Mouse (Mus musculus): ENCODE results near the gene Fgfr4. TPM values are rescaled to one million over a fixed set of nuclear protein-coding genes. Genes with fewer than 3 reads are reported as not detected.

Fgfr4 gene
- polyA plus RNA-seq (2015; fragmentation: Nextera tagmentation; extraction: Ambion mirVana), result 1.3 and 1.6 TPM in 2 replicates

- H3K9me3 ChIP-seq (ENCODE audit: control insufficient read depth, low read length), result no peaks in the 10 kb centered on the region
- H3K9ac ChIP-seq (ENCODE audit: low read depth, low read length), result peak within 1 kb of the TSS; percentile 69
- peaks cover 7% of the 10 kb centered on the region for H3K4me1 ChIP-seq (ENCODE audit: control insufficient read depth, insufficient read depth, low read depth, low read length)
- under 1% methylated on average over 51 of the region's 68 CpGs for WGBS
- ATAC-seq, result no peak; the same call in 1 of the 2 replicates
- no peak within 1 kb of the TSS for H3K27ac ChIP-seq (ENCODE audit: low read depth, low read length)
- peak within 1 kb of the TSS; percentile 59 for H3K4me3 ChIP-seq (ENCODE audit: low read length)
- no peaks in the 10 kb centered on the region for H3K36me3 ChIP-seq (ENCODE audit: control insufficient read depth, insufficient read depth, low read length)
- H3K27me3 ChIP-seq (replicated peaks; ENCODE audit: control insufficient read depth, insufficient read depth, low read length), result peaks cover 2% of the 10 kb centered on the region
- peak within 1 kb of the TSS; percentile 98 for H3K4me2 ChIP-seq (ENCODE audit: low read length)
These were observed at the start of gene Fgfr4 for GRCm38 (mm10) chr13:55152621-55153415. TSS of gene Fgfr4 (plus strand) at chr13:55152640.

GRCm38 (mm10) chr13:55103351-55103750 lies 49.1 kb upstream of the Fgfr4 start:
- Histone ChIP-seq H3K4me2 (ENCODE audit: low read length) (no peak overlapping the region), H3K9ac (ENCODE audit: low read depth, low read length) (no peak overlapping the region), H3K36me3 (ENCODE audit: control insufficient read depth, insufficient read depth, low read length) (no peaks in the 10 kb centered on the region), H3K4me3 (ENCODE audit: low read length) (no peak overlapping the region), H3K27me3 (replicated peaks; ENCODE audit: control insufficient read depth, insufficient read depth, low read length) (no peaks in the 10 kb centered on the region), H3K9me3 (ENCODE audit: control insufficient read depth, low read length) (no peaks in the 10 kb centered on the region), H3K27ac (ENCODE audit: low read depth, low read length) (no peak overlapping the region), H3K4me1 (ENCODE audit: control insufficient read depth, insufficient read depth, low read depth, low read length) (peaks cover 18% of the 10 kb centered on the region)
- ATAC-seq, result no peak
- 72% methylated on average over 2 of the region's 2 CpGs for WGBS

GRCm38 (mm10) chr13:55105045-55105952 lies 47.1 kb upstream of the Fgfr4 start, which contains the start of gene Zfp346:
TSS of gene Zfp346 (plus strand) at chr13:55105311.
- H3K4me1 ChIP-seq (ENCODE audit: control insufficient read depth, insufficient read depth, low read depth, low read length), result peaks cover 11% of the 10 kb centered on the region
- H3K4me2 ChIP-seq (ENCODE audit: low read length), result peak within 1 kb of the TSS; percentile 84
- WGBS, result under 1% methylated on average over 61 of the region's 66 CpGs
- peak; percentile 94 for ATAC-seq
- H3K27ac ChIP-seq (ENCODE audit: low read depth, low read length), result peak within 1 kb of the TSS; percentile 91
- H3K4me3 ChIP-seq (ENCODE audit: low read length), result peak within 1 kb of the TSS; percentile 80
- no peaks in the 10 kb centered on the region for H3K36me3 ChIP-seq (ENCODE audit: control insufficient read depth, insufficient read depth, low read length)
- H3K27me3 ChIP-seq (replicated peaks; ENCODE audit: control insufficient read depth, insufficient read depth, low read length), result no peaks in the 10 kb centered on the region
- no peaks in the 10 kb centered on the region for H3K9me3 ChIP-seq (ENCODE audit: control insufficient read depth, low read length)
- peak within 1 kb of the TSS; percentile 92 for H3K9ac ChIP-seq (ENCODE audit: low read depth, low read length)

GRCm38 (mm10) chr13:55105953-55106691 lies 46.3 kb upstream of the Fgfr4 start:
- H3K9ac ChIP-seq (ENCODE audit: low read depth, low read length), result peak overlapping the region; percentile 92
- ATAC-seq, result 0 out of 2 replicates have a peak, but pooled peaks have one; percentile 3
- no peaks in the 10 kb centered on the region for H3K9me3 ChIP-seq (ENCODE audit: control insufficient read depth, low read length)
- no peaks in the 10 kb centered on the region for H3K27me3 ChIP-seq (replicated peaks; ENCODE audit: control insufficient read depth, insufficient read depth, low read length)
- 21% methylated on average over 8 of the region's 8 CpGs for WGBS
- no peaks in the 10 kb centered on the region for H3K36me3 ChIP-seq (ENCODE audit: control insufficient read depth, insufficient read depth, low read length)
- H3K4me1 ChIP-seq (ENCODE audit: control insufficient read depth, insufficient read depth, low read depth, low read length), result peaks cover 11% of the 10 kb centered on the region
- peak overlapping the region; percentile 80 for H3K4me3 ChIP-seq (ENCODE audit: low read length)
- H3K27ac ChIP-seq (ENCODE audit: low read depth, low read length), result no peak overlapping the region; the same call in 1 of the 2 replicates
- H3K4me2 ChIP-seq (ENCODE audit: low read length), result peak overlapping the region; percentile 84

- 92% methylated on average over 4 of the region's 4 CpGs for WGBS
- H3K9ac ChIP-seq (ENCODE audit: low read depth, low read length), result no peak overlapping the region
- H3K4me2 ChIP-seq (ENCODE audit: low read length), result no peak overlapping the region
- H3K27me3 ChIP-seq (replicated peaks; ENCODE audit: control insufficient read depth, insufficient read depth, low read length), result no peaks in the 10 kb centered on the region
- peaks cover 11% of the 10 kb centered on the region for H3K4me1 ChIP-seq (ENCODE audit: control insufficient read depth, insufficient read depth, low read depth, low read length)
- no peaks in the 10 kb centered on the region for H3K36me3 ChIP-seq (ENCODE audit: control insufficient read depth, insufficient read depth, low read length)
- H3K4me3 ChIP-seq (ENCODE audit: low read length), result no peak overlapping the region
- no peak overlapping the region for H3K27ac ChIP-seq (ENCODE audit: low read depth, low read length)
- H3K9me3 ChIP-seq (ENCODE audit: control insufficient read depth, low read length), result no peaks in the 10 kb centered on the region
- no peak for ATAC-seq
These were observed 45.3 kb upstream of the Fgfr4 start for GRCm38 (mm10) chr13:55107116-55107515.

GRCm38 (mm10) chr13:55107694-55108093 lies 44.7 kb upstream of the Fgfr4 start:
- H3K9ac ChIP-seq (ENCODE audit: low read depth, low read length), result no peak overlapping the region
- no peak overlapping the region for H3K4me3 ChIP-seq (ENCODE audit: low read length)
- no peak overlapping the region for H3K4me2 ChIP-seq (ENCODE audit: low read length)
- H3K9me3 ChIP-seq (ENCODE audit: control insufficient read depth, low read length), result no peaks in the 10 kb centered on the region
- no peak for ATAC-seq
- H3K36me3 ChIP-seq (ENCODE audit: control insufficient read depth, insufficient read depth, low read length), result no peaks in the 10 kb centered on the region
- no peak overlapping the region for H3K27ac ChIP-seq (ENCODE audit: low read depth, low read length)
- no peaks in the 10 kb centered on the region for H3K27me3 ChIP-seq (replicated peaks; ENCODE audit: control insufficient read depth, insufficient read depth, low read length)
- 83% methylated on average over 8 of the region's 8 CpGs for WGBS
- peaks cover 11% of the 10 kb centered on the region for H3K4me1 ChIP-seq (ENCODE audit: control insufficient read depth, insufficient read depth, low read depth, low read length)

GRCm38 (mm10) chr13:55114375-55114774 lies 38.1 kb upstream of the Fgfr4 start:
- no peak overlapping the region for H3K9ac ChIP-seq (ENCODE audit: low read depth, low read length)
- no peak overlapping the region for H3K4me2 ChIP-seq (ENCODE audit: low read length)
- no peak overlapping the region for H3K4me3 ChIP-seq (ENCODE audit: low read length)
- no peak overlapping the region for H3K27ac ChIP-seq (ENCODE audit: low read depth, low read length)
- peaks cover 2% of the 10 kb centered on the region; the same call in 1 of the 2 replicates for H3K36me3 ChIP-seq (ENCODE audit: control insufficient read depth, insufficient read depth, low read length)
- no peaks in the 10 kb centered on the region for H3K4me1 ChIP-seq (ENCODE audit: control insufficient read depth, insufficient read depth, low read depth, low read length)
- 93% methylated on average over 6 of the region's 6 CpGs for WGBS
- no peaks in the 10 kb centered on the region for H3K9me3 ChIP-seq (ENCODE audit: control insufficient read depth, low read length)
- ATAC-seq, result no peak
- no peaks in the 10 kb centered on the region for H3K27me3 ChIP-seq (replicated peaks; ENCODE audit: control insufficient read depth, insufficient read depth, low read length)

- Histone ChIP-seq H3K9ac (ENCODE audit: low read depth, low read length) (no peak overlapping the region), H3K27me3 (replicated peaks; ENCODE audit: control insufficient read depth, insufficient read depth, low read length) (no peaks in the 10 kb centered on the region), H3K9me3 (ENCODE audit: control insufficient read depth, low read length) (no peaks in the 10 kb centered on the region), H3K4me2 (ENCODE audit: low read length) (no peak overlapping the region), H3K27ac (ENCODE audit: low read depth, low read length) (no peak overlapping the region), H3K36me3 (ENCODE audit: control insufficient read depth, insufficient read depth, low read length) (peaks cover 19% of the 10 kb centered on the region), H3K4me3 (ENCODE audit: low read length) (no peak overlapping the region), H3K4me1 (ENCODE audit: control insufficient read depth, insufficient read depth, low read depth, low read length) (no peaks in the 10 kb centered on the region)
- ATAC-seq, result no peak
- WGBS, result 98% methylated on average over 6 of the region's 6 CpGs
These were observed 27.5 kb upstream of the Fgfr4 start for GRCm38 (mm10) chr13:55124903-55125302.
